Mouse (Mus musculus) heart, postnatal 25 days (tissue): Measurements from ENCODE around the gene Atrx. TPM values are rescaled to one million over a fixed set of nuclear protein-coding genes. Genes with fewer than 3 reads are reported as not detected.
"Not testable (repeated sequence)": the region's sequence is repeated elsewhere in the genome, so short reads cannot be mapped to it uniquely, and the experiment has no call there.

ENCODE experiments used
- DNase-seq: peaks from one replicate; pipeline ENCODE4 v3.0.0; 2022; ENCODE audit warnings: low spot score
- intact Hi-C: fragments of 180-260 bp; cut with DNase I; formaldehyde crosslinking; loops from one replicate; pipeline ENCODE4 v1.15.1; 2025
- total RNA-seq, 2 experiments: library from RNA; stranded (reverse); gene quantifications; 2 replicates each; pipeline ENCODE4 v1.2.3; 2021

Atrx gene
- total RNA-seq: 10 to 100 TPM; 63.9 to 73.3 TPM

- intact Hi-C loops: loop anchor here (5.0 kb wide), 1 partner anchor 83 kb away; the partner anchor contains the start of gene Magt1
- DNase-seq: peak; percentile 51
Measured at GRCm38 (mm10) chrX:105928861-105929477, at the start of gene Atrx. TSS of gene Atrx (minus strand) at chrX:105929403.

- intact Hi-C loops, DNase-seq: not testable (repeated sequence)
Measured at GRCm38 (mm10) chrX:105957091-105957490, 27.9 kb upstream of the Atrx start.

GRCm38 (mm10) chrX:105953999-105954398 lies 24.8 kb upstream of the Atrx start:
- intact Hi-C loops: no loop called here
- no peak for DNase-seq

- intact Hi-C loops: no loop called here
Measured at GRCm38 (mm10) chrX:105946357-105946756, 17.2 kb upstream of the Atrx start.

GRCm38 (mm10) chrX:105939245-105939644 lies 10.0 kb upstream of the Atrx start:
- intact Hi-C loops: no loop called here
- DNase-seq: no peak

More at GRCm38 (mm10) chrX:105946357-105946756, 17.2 kb upstream of the Atrx start:
- DNase-seq: no peak

- DNase-seq: no peak
- intact Hi-C loops: no loop called here
Measured at GRCm38 (mm10) chrX:105937736-105938135, 8.5 kb upstream of the Atrx start.

- intact Hi-C loops: no loop called here
- no peak for DNase-seq
Measured at GRCm38 (mm10) chrX:105934341-105934740, 5.1 kb upstream of the Atrx start.

- DNase-seq: no peak
- intact Hi-C loops: loop anchor here (5.0 kb wide), 1 partner anchor 83 kb away; the partner anchor contains the start of gene Magt1
Measured at GRCm38 (mm10) chrX:105929478-105930038, 355 bp upstream of the Atrx start.

GRCm38 (mm10) chrX:105927941-105928860 lies 1.0 kb downstream of the Atrx start:
- DNase-seq: no peak
- intact Hi-C loops: loop anchor here (5.0 kb wide), 1 partner anchor 84 kb away; the partner anchor contains the start of gene Magt1

GRCm38 (mm10) chrX:105926121-105926735 lies 3.0 kb downstream of the Atrx start:
- no peak for DNase-seq
- intact Hi-C loops: loop anchor here (5.0 kb wide), 1 partner anchor 86 kb away; the partner anchor contains the start of gene Magt1

- no peak for DNase-seq
- intact Hi-C loops: loop anchor here (5.0 kb wide), 1 partner anchor 88 kb away; the partner anchor contains the start of gene Magt1
Measured at GRCm38 (mm10) chrX:105924326-105925070, 4.7 kb downstream of the Atrx start.

- intact Hi-C loops: no loop called here
- no peak for DNase-seq
Measured at GRCm38 (mm10) chrX:105923896-105924295, 5.3 kb downstream of the Atrx start.

- DNase-seq, intact Hi-C loops: not testable (repeated sequence)
Measured at GRCm38 (mm10) chrX:105922986-105923385, 6.2 kb downstream of the Atrx start.

- intact Hi-C loops: no loop called here
- DNase-seq: no peak
Measured at GRCm38 (mm10) chrX:105921421-105921820, 7.8 kb downstream of the Atrx start.

- DNase-seq: no peak
- intact Hi-C loops: no loop called here
Measured at GRCm38 (mm10) chrX:105911728-105912127, 17.5 kb downstream of the Atrx start.

GRCm38 (mm10) chrX:105901611-105902010 lies 27.6 kb downstream of the Atrx start:
- DNase-seq: no peak
- intact Hi-C loops: no loop called here

GRCm38 (mm10) chrX:105886921-105887320 lies 42.3 kb downstream of the Atrx start:
- intact Hi-C loops: no loop called here
- DNase-seq: no peak

GRCm38 (mm10) chrX:105864367-105864766 lies 64.8 kb downstream of the Atrx start:
- intact Hi-C loops: loop anchor here (10.0 kb wide), 2 partner anchors 150 to 680 kb away; partner anchors contain the start of genes Cox7b and Magt1
- no peak for DNase-seq

- intact Hi-C loops: no loop called here
- no peak for DNase-seq
Measured at GRCm38 (mm10) chrX:105824462-105824861, 104.7 kb downstream of the Atrx start.
